21 mouse cellular contexts compared by ENCODE assay signal in genomic region chr2:29767976-29768709, GRCm38 (mm10). TPM values are rescaled to one million over a fixed set of nuclear protein-coding genes. Genes with fewer than 3 reads are reported as not detected.
DNase-seq lines count a peak whose midpoint lies in the region; ATAC-seq lines count a peak whose summit lies in the region.
"Had no signal": no experiment of that assay in that cellular context is flagged by ENCODE, and none has a peak within 500 bp of the region (broad histone marks: within the 10 kb centered on the region; RNA-seq: fewer than 3 reads in every experiment).

No protein-coding gene starts in this region.

- 46% methylated on average over 11 of the region's 11 CpGs for WGBS in embryonic facial prominence, embryonic 15.5 days
- 59% methylated on average over 11 of the region's 11 CpGs for WGBS in intestine, embryonic 14.5 days
- WGBS in kidney, embryonic 16.5 days, result 45% methylated on average over 11 of the region's 11 CpGs
- 71% methylated on average over 11 of the region's 11 CpGs for WGBS in hindbrain, embryonic 10.5 days
- 74% methylated on average over 11 of the region's 11 CpGs for WGBS in neural tube, embryonic 15.5 days

- no peak for ATAC-seq in embryonic facial prominence, embryonic 15.5 days (ENCODE audit: insufficient number of reproducible peaks, low FRiP score, low TSS enrichment, low read depth)
- peak; percentile 51; the same call in 1 of the 2 replicates for ATAC-seq in intestine, embryonic 14.5 days (replicated peaks; ENCODE audit: low FRiP score, low TSS enrichment, low read depth)
- peak; percentile 75 for ATAC-seq in kidney, embryonic 16.5 days (ENCODE audit: low FRiP score, low TSS enrichment)
- no peak for ATAC-seq in neural tube, embryonic 15.5 days (ENCODE audit: low FRiP score)
- no peak for ATAC-seq in monocyte, adult 5-6 weeks (replicated peaks; ENCODE audit: insufficient number of reproducible peaks, low FRiP score, low TSS enrichment, poor library complexity, severe bottlenecking)
- ATAC-seq in activated CD4-positive, CD25-positive, alpha-beta regulatory T cell, adult 4 months, result no peak
- ATAC-seq: forebrain, embryonic 15.5 days; midbrain, embryonic 15.5 days had no signal

- H3K36me3 ChIP-seq in embryonic facial prominence, embryonic 15.5 days, result 0 out of 2 replicates have a peak, but pooled peaks cover 3% of the 10 kb centered on the region
- H3K36me3 ChIP-seq in intestine, embryonic 14.5 days (ENCODE audit: control insufficient read depth, insufficient read depth, low read length), result no peaks in the 10 kb centered on the region
- H3K36me3 ChIP-seq in kidney, embryonic 16.5 days (ENCODE audit: insufficient read depth, low read length), result 0 out of 2 replicates have a peak, but pooled peaks cover 1% of the 10 kb centered on the region
- H3K36me3 ChIP-seq in hindbrain, embryonic 10.5 days, result peaks cover 6% of the 10 kb centered on the region
- peaks cover 6% of the 10 kb centered on the region; the same call in 1 of the 2 replicates for H3K36me3 ChIP-seq in neural tube, embryonic 15.5 days
- H3K36me3 ChIP-seq: heart, embryonic 15.5 days; hindbrain, embryonic 15.5 days; midbrain, embryonic 15.5 days had no signal

- H3K4me2 ChIP-seq in embryonic facial prominence, embryonic 15.5 days (replicated peaks), result no peak overlapping the region
- no peak overlapping the region for H3K4me2 ChIP-seq in intestine, embryonic 14.5 days (ENCODE audit: low read length)
- no peak overlapping the region for H3K4me2 ChIP-seq in kidney, embryonic 16.5 days (replicated peaks; ENCODE audit: low read depth, low read length)
- no peak overlapping the region for H3K4me2 ChIP-seq in neural tube, embryonic 15.5 days
- H3K4me2 ChIP-seq: embryonic facial prominence, embryonic 13.5 days; forebrain, embryonic 15.5 days; heart, embryonic 15.5 days; hindbrain, embryonic 15.5 days; midbrain, embryonic 15.5 days; neural tube, embryonic 13.5 days had no signal

- no peak for DNase-seq in intestine, embryonic 14.5 days (ENCODE audit: low spot score)
- DNase-seq in lung, postnatal 4 days, result peak; percentile 36 to 43
- DNase-seq in hindbrain, embryonic 10.5 days (ENCODE audit: low spot score), result no peak
- DNase-seq: adrenal gland, adult 2 months; cerebellum, postnatal 25 days; gastrocnemius, postnatal 10 days; thymus, postnatal 4 days had no signal

- H3K27ac ChIP-seq in embryonic facial prominence, embryonic 15.5 days (replicated peaks), result peak overlapping the region; percentile 61
- H3K27ac ChIP-seq in intestine, embryonic 14.5 days (ENCODE audit: low read depth), result peak overlapping the region; percentile 62
- H3K27ac ChIP-seq in kidney, embryonic 16.5 days (ENCODE audit: low read length), result peak overlapping the region; percentile 78
- no peak overlapping the region for H3K27ac ChIP-seq in hindbrain, embryonic 10.5 days
- no peak overlapping the region for H3K27ac ChIP-seq in neural tube, embryonic 15.5 days (replicated peaks)
- H3K27ac ChIP-seq: forebrain, embryonic 15.5 days; heart, embryonic 15.5 days; hindbrain, embryonic 15.5 days; midbrain, embryonic 15.5 days; neural tube, embryonic 13.5 days had no signal

- H3K9ac ChIP-seq in embryonic facial prominence, embryonic 15.5 days, result no peak overlapping the region
- H3K9ac ChIP-seq in intestine, embryonic 14.5 days (ENCODE audit: low read length), result no peak overlapping the region
- H3K9ac ChIP-seq in kidney, embryonic 16.5 days (replicated peaks; ENCODE audit: low read length), result no peak overlapping the region
- H3K9ac ChIP-seq in neural tube, embryonic 15.5 days (replicated peaks), result no peak overlapping the region
- H3K9ac ChIP-seq: embryonic facial prominence, embryonic 13.5 days; forebrain, embryonic 15.5 days; heart, embryonic 15.5 days; hindbrain, embryonic 15.5 days; midbrain, embryonic 15.5 days; neural tube, embryonic 13.5 days had no signal

- no peaks in the 10 kb centered on the region for H3K4me1 ChIP-seq in embryonic facial prominence, embryonic 15.5 days
- 0 out of 2 replicates have a peak, but pooled peaks cover 3% of the 10 kb centered on the region for H3K4me1 ChIP-seq in intestine, embryonic 14.5 days (replicated peaks; ENCODE audit: control insufficient read depth, insufficient read depth, low read length)
- peaks cover 8% of the 10 kb centered on the region for H3K4me1 ChIP-seq in kidney, embryonic 16.5 days (ENCODE audit: insufficient read depth, low read length)
- no peaks in the 10 kb centered on the region for H3K4me1 ChIP-seq in hindbrain, embryonic 10.5 days (replicated peaks)
- H3K4me1 ChIP-seq in neural tube, embryonic 15.5 days, result no peaks in the 10 kb centered on the region
- H3K4me1 ChIP-seq: embryonic facial prominence, embryonic 13.5 days; forebrain, embryonic 15.5 days; heart, embryonic 15.5 days; hindbrain, embryonic 15.5 days; midbrain, embryonic 15.5 days; neural tube, embryonic 13.5 days had no signal

- no peaks in the 10 kb centered on the region for H3K9me3 ChIP-seq in embryonic facial prominence, embryonic 15.5 days (replicated peaks)
- no peaks in the 10 kb centered on the region for H3K9me3 ChIP-seq in intestine, embryonic 14.5 days (ENCODE audit: control insufficient read depth, low read length)
- H3K9me3 ChIP-seq in kidney, embryonic 16.5 days (ENCODE audit: low read length), result no peaks in the 10 kb centered on the region
- H3K9me3 ChIP-seq in hindbrain, embryonic 10.5 days, result no peaks in the 10 kb centered on the region
- no peaks in the 10 kb centered on the region; the same call in 1 of the 2 replicates for H3K9me3 ChIP-seq in neural tube, embryonic 15.5 days (replicated peaks)
- H3K9me3 ChIP-seq: embryonic facial prominence, embryonic 13.5 days; forebrain, embryonic 15.5 days; heart, embryonic 15.5 days; hindbrain, embryonic 15.5 days; midbrain, embryonic 15.5 days; neural tube, embryonic 13.5 days had no signal

- H3K4me3 ChIP-seq in embryonic facial prominence, embryonic 15.5 days (replicated peaks), result no peak overlapping the region
- no peak overlapping the region for H3K4me3 ChIP-seq in intestine, embryonic 14.5 days (ENCODE audit: low read depth, low read length)
- H3K4me3 ChIP-seq in kidney, embryonic 16.5 days (ENCODE audit: low read length), result no peak overlapping the region
- H3K4me3 ChIP-seq in hindbrain, embryonic 10.5 days, result no peak overlapping the region
- H3K4me3 ChIP-seq in neural tube, embryonic 15.5 days (replicated peaks), result no peak overlapping the region
- H3K4me3 ChIP-seq: embryonic facial prominence, embryonic 13.5 days; forebrain, embryonic 15.5 days; heart, embryonic 15.5 days; hindbrain, embryonic 15.5 days; midbrain, embryonic 15.5 days; neural tube, embryonic 13.5 days had no signal

- H3K27me3 ChIP-seq in embryonic facial prominence, embryonic 15.5 days, result no peaks in the 10 kb centered on the region
- H3K27me3 ChIP-seq in intestine, embryonic 14.5 days (replicated peaks; ENCODE audit: control insufficient read depth, insufficient read depth, low read length), result no peaks in the 10 kb centered on the region
- H3K27me3 ChIP-seq in kidney, embryonic 16.5 days (ENCODE audit: insufficient read depth, low read length), result no peaks in the 10 kb centered on the region
- H3K27me3 ChIP-seq in hindbrain, embryonic 10.5 days (ENCODE audit: insufficient read depth, poor library complexity, severe bottlenecking), result no peaks in the 10 kb centered on the region; the same call in 1 of the 2 replicates
- no peaks in the 10 kb centered on the region for H3K27me3 ChIP-seq in neural tube, embryonic 15.5 days (replicated peaks)
- H3K27me3 ChIP-seq: embryonic facial prominence, embryonic 13.5 days; forebrain, embryonic 15.5 days; heart, embryonic 15.5 days; hindbrain, embryonic 15.5 days; midbrain, embryonic 15.5 days; neural tube, embryonic 13.5 days had no signal

RNA-seq across cellular contexts. Expression of gene Gm13547, which starts 9.0 kb away (rescaled TPM):
- not detected in 2 replicates for polyA plus RNA-seq in embryonic facial prominence, embryonic 15.5 days (2015; fragmentation: Nextera tagmentation; extraction: Ambion mirVana)
- not detected in 2 replicates for polyA plus RNA-seq in intestine, embryonic 14.5 days (2014; fragmentation: Nextera tagmentation; extraction: Ambion mirVana)
- not detected in 2 replicates for polyA plus RNA-seq in kidney, embryonic 16.5 days (2015; fragmentation: Nextera tagmentation; extraction: Ambion mirVana)
- polyA plus RNA-seq in hindbrain, embryonic 10.5 days (2016; fragmentation: Nextera tagmentation; extraction: Ambion mirVana), result not detected in 2 replicates
- polyA plus RNA-seq in neural tube, embryonic 15.5 days (2015; fragmentation: Nextera tagmentation; extraction: Ambion mirVana), result not detected in 2 replicates
- total RNA-seq in monocyte, adult 5-6 weeks (2017), result 3.0 TPM in 1 of 3 replicates, not detected in the others
- polyA plus RNA-seq in activated CD4-positive, CD25-positive, alpha-beta regulatory T cell, adult 4 months (2017; shearing (Covaris generic)), result not detected
- total RNA-seq: adrenal gland, adult 2 months; CH12.LX; gastrocnemius, postnatal 10 days; layer of hippocampus, postnatal 10 days had no signal
- polyA plus RNA-seq: adrenal gland, adult 2 months; embryonic facial prominence, embryonic 13.5 days; heart, embryonic 15.5 days; liver, embryonic 16.5 days had no signal

RNA-seq across cellular contexts. Expression of gene Gm13420, which starts 16.7 kb away (rescaled TPM):
- not detected in 2 replicates for polyA plus RNA-seq in embryonic facial prominence, embryonic 15.5 days (2015; fragmentation: Nextera tagmentation; extraction: Ambion mirVana)
- 0.82 and 1.1 TPM in 2 replicates for polyA plus RNA-seq in intestine, embryonic 14.5 days (2014; fragmentation: Nextera tagmentation; extraction: Ambion mirVana)
- 1.8 and 2.1 TPM in 2 replicates for polyA plus RNA-seq in kidney, embryonic 16.5 days (2015; fragmentation: Nextera tagmentation; extraction: Ambion mirVana)
- 0.30 TPM in 1 of 2 replicates, not detected in the other for polyA plus RNA-seq in hindbrain, embryonic 10.5 days (2016; fragmentation: Nextera tagmentation; extraction: Ambion mirVana)
- polyA plus RNA-seq in neural tube, embryonic 15.5 days (2015; fragmentation: Nextera tagmentation; extraction: Ambion mirVana), result 0.19 and 0.33 TPM in 2 replicates
- 0.68 TPM in 1 of 3 replicates, not detected in the others for total RNA-seq in monocyte, adult 5-6 weeks (2017)
- polyA plus RNA-seq in activated CD4-positive, CD25-positive, alpha-beta regulatory T cell, adult 4 months (2017; shearing (Covaris generic)), result under 1 TPM in 1 of 2 experiments, not detected in 1; 0.30 TPM
- total RNA-seq: adrenal gland, adult 2 months; CH12.LX; gastrocnemius, postnatal 10 days had no signal
- polyA plus RNA-seq: adrenal gland, adult 2 months; embryonic facial prominence, embryonic 13.5 days; forebrain, embryonic 15.5 days; heart, embryonic 15.5 days had no signal

RNA-seq across cellular contexts. Expression of gene Coq4, which starts 19.1 kb away (rescaled TPM):
- 28.7 and 37.0 TPM in 2 replicates for polyA plus RNA-seq in embryonic facial prominence, embryonic 15.5 days (2015; fragmentation: Nextera tagmentation; extraction: Ambion mirVana)
- polyA plus RNA-seq in intestine, embryonic 14.5 days (2014; fragmentation: Nextera tagmentation; extraction: Ambion mirVana), result 48.3 and 50.0 TPM in 2 replicates
- polyA plus RNA-seq in kidney, embryonic 16.5 days (2015; fragmentation: Nextera tagmentation; extraction: Ambion mirVana), result 44.7 and 46.1 TPM in 2 replicates
- 46.6 and 48.8 TPM in 2 replicates for polyA plus RNA-seq in hindbrain, embryonic 10.5 days (2016; fragmentation: Nextera tagmentation; extraction: Ambion mirVana)
- 41.2 and 44.7 TPM in 2 replicates for polyA plus RNA-seq in neural tube, embryonic 15.5 days (2015; fragmentation: Nextera tagmentation; extraction: Ambion mirVana)
- 1.8 to 11.1 TPM in 2 of 3 replicates, not detected in the other for total RNA-seq in monocyte, adult 5-6 weeks (2017)
- polyA plus RNA-seq in activated CD4-positive, CD25-positive, alpha-beta regulatory T cell, adult 4 months (2017; shearing (Covaris generic)), result 10 to 100 TPM in 1 of 2 experiments, 1 to 10 TPM in 1; 5.8 to 10.5 TPM

RNA-seq across cellular contexts. Expression of gene Trub2, which starts 20.2 kb away (rescaled TPM):
- 35.1 and 38.8 TPM in 2 replicates for polyA plus RNA-seq in embryonic facial prominence, embryonic 15.5 days (2015; fragmentation: Nextera tagmentation; extraction: Ambion mirVana)
- 33.3 and 34.6 TPM in 2 replicates for polyA plus RNA-seq in intestine, embryonic 14.5 days (2014; fragmentation: Nextera tagmentation; extraction: Ambion mirVana)
- 42.4 and 45.7 TPM in 2 replicates for polyA plus RNA-seq in kidney, embryonic 16.5 days (2015; fragmentation: Nextera tagmentation; extraction: Ambion mirVana)
- polyA plus RNA-seq in hindbrain, embryonic 10.5 days (2016; fragmentation: Nextera tagmentation; extraction: Ambion mirVana), result 53.2 and 59.2 TPM in 2 replicates
- 33.2 and 35.5 TPM in 2 replicates for polyA plus RNA-seq in neural tube, embryonic 15.5 days (2015; fragmentation: Nextera tagmentation; extraction: Ambion mirVana)
- total RNA-seq in monocyte, adult 5-6 weeks (2017), result 17.7 to 41.0 TPM (median 28.7 TPM) in 3 replicates
- 10 to 100 TPM; 21.7 to 30.0 TPM for polyA plus RNA-seq in activated CD4-positive, CD25-positive, alpha-beta regulatory T cell, adult 4 months (2017; shearing (Covaris generic))

RNA-seq across cellular contexts. Expression of gene Slc27a4, which starts 34.3 kb away (rescaled TPM):
- 20.2 and 20.7 TPM in 2 replicates for polyA plus RNA-seq in embryonic facial prominence, embryonic 15.5 days (2015; fragmentation: Nextera tagmentation; extraction: Ambion mirVana)
- polyA plus RNA-seq in intestine, embryonic 14.5 days (2014; fragmentation: Nextera tagmentation; extraction: Ambion mirVana), result 16.0 and 16.2 TPM in 2 replicates
- 16.5 and 17.7 TPM in 2 replicates for polyA plus RNA-seq in kidney, embryonic 16.5 days (2015; fragmentation: Nextera tagmentation; extraction: Ambion mirVana)
- 18.3 and 24.7 TPM in 2 replicates for polyA plus RNA-seq in hindbrain, embryonic 10.5 days (2016; fragmentation: Nextera tagmentation; extraction: Ambion mirVana)
- polyA plus RNA-seq in neural tube, embryonic 15.5 days (2015; fragmentation: Nextera tagmentation; extraction: Ambion mirVana), result 43.0 and 48.9 TPM in 2 replicates
- total RNA-seq in monocyte, adult 5-6 weeks (2017), result 7.7 to 10.9 TPM (median 8.0 TPM) in 3 replicates
- polyA plus RNA-seq in activated CD4-positive, CD25-positive, alpha-beta regulatory T cell, adult 4 months (2017; shearing (Covaris generic)), result 1 to 10 TPM; 1.3 to 1.5 TPM

Comparison
In these comparisons a context has a peak if more than half of its experiments do, and no peak if none do; other contexts are left out.
1. ATAC-seq: peak in intestine, embryonic 14.5 days (single experiment) and kidney, embryonic 16.5 days (single experiment); none in embryonic facial prominence, embryonic 15.5 days (single experiment), neural tube, embryonic 15.5 days (single experiment), monocyte, adult 5-6 weeks (single experiment) and activated CD4-positive, CD25-positive, alpha-beta regulatory T cell, adult 4 months (single experiment).
2. H3K27ac ChIP-seq: peak in embryonic facial prominence, embryonic 15.5 days (single experiment), intestine, embryonic 14.5 days (single experiment) and kidney, embryonic 16.5 days (single experiment); none in hindbrain, embryonic 10.5 days (single experiment) and neural tube, embryonic 15.5 days (single experiment).
3. DNase-seq: peak in lung, postnatal 4 days (2 of 2); none in intestine, embryonic 14.5 days (single experiment) and hindbrain, embryonic 10.5 days (single experiment).